Mouse (Mus musculus) gastrocnemius, adult 8-10 months (tissue): Measurements from ENCODE around the gene Zfy1. TPM values are rescaled to one million over a fixed set of nuclear protein-coding genes. Genes with fewer than 3 reads are reported as not detected.
"Not testable (repeated sequence)": the region's sequence is repeated elsewhere in the genome, so short reads cannot be mapped to it uniquely, and the experiment has no call there.

ENCODE experiments used
- DNase-seq, 2 experiments: peaks; one replicate each; pipeline ENCODE4 v3.0.0; 2022; ENCODE audit warnings: low spot score in 2 of 2
- total RNA-seq, 4 experiments: library from RNA; stranded (reverse); gene quantifications; 2 replicates each; pipeline ENCODE4 v1.2.4; 2022

Zfy1 gene
- total RNA-seq = not detected

DNA sequence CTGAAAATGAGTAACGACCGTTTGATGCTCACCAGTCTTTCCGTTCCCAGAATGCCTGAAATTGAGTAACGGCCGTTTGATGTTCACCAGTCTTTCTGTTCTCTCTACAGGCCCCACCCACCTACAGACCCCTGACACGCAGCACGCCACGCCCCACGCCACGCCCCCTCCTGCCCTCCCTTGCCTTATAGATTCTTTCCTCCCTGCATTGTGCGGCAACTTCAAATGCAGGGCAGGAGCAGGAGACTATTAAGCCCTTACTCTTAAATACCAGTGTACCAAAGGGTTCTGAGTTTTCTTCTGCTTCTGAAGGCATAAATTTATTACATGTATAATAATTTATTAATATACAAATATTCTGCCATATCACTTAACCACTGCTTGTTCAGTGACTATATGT is at the start of gene Zfy1:
Gene Zfy1, minus strand, starts transcription at position 101 of the 400 bp plus-strand sequence.
- DNase-seq = not testable (repeated sequence)

DNA sequence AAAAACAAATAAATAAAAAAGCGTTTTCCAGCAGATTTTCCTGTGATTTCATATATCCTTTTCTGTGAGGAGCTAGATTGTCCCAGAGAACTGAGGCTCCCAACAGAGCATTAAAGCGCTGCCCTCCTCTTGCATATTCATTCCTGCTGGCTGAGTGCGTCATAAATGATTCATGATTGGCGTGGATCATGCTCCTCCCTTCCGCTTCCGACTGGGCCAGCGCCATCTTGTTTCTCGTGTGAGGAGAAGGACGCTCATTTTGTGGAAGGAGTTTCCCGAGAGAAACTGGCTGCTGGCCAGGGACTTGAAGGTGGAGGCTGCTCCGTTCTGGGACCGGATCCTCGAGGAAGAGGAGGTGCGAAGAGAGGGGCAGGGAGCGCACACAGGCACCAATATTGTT is 21.2 kb upstream of the Zfy1 start, which contains the start of gene Uba1y:
Gene Uba1y, plus strand, starts transcription at position 254 of the 400 bp plus-strand sequence.
- no peak for DNase-seq

DNA sequence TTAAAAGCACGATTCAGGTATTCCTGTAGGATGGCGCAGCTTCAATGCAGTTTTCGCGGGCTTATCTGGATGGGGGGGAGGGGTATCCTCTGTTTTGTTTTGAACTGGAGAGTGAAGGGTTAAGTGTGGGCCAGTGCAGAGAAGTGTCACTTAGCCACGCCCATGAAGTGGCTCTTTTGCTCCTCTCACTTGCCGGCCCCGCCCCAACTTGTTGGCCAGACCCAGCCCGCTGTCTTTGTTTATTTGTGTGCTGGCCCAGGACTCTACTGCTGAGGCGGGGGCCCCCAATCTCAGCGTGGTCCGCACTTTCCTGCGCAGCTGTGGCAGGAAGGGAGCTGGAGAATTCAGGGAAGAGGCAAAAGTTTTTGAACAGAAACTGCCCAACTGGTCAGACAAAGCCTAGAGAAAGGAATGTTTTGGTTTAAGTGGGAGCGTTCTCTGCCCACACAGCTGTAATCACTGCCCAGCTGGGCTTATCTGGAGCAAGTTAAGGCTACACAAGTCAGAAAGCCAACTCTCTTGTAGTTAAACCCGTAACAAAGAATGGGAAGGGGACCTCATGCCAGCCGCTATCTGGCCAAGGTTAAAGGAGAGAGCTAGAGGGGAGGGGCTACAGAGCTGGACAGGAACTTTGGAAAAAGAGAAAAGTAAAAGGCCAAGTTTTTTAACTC is 11.9 kb upstream of the Zfy1 start:
- no peak for DNase-seq

Other genes starting within 250 kb of the Zfy1 start
- gene Uba1y, start 21.2 kb upstream of the Zfy1 start, total RNA-seq = not detected
- gene Kdm5d, start 100.4 kb upstream of the Zfy1 start, total RNA-seq = 1 to 10 TPM in 2 of 4 experiments, not detected in 2; 7.9 to 9.6 TPM
- 10 to 100 TPM in 2 of 4 experiments, not detected in 2; 45.7 to 50.2 TPM for gene Eif2s3y, start 213.1 kb upstream of the Zfy1 start, total RNA-seq